Mouse (Mus musculus) intestine, postnatal 0 days (tissue): ENCODE data around the gene Ncln. TPM values are rescaled to one million over a fixed set of nuclear protein-coding genes. Genes with fewer than 3 reads are reported as not detected.
A peak's percentile ranks its signal among the peaks of the same experiment; 100 is the strongest.

ENCODE experiments used
- ATAC-seq: fragments of 200-750 bp; cut with Nextera tagmentation; 2 replicates; pipeline ENCODE4 v1.8.0; 2017; ENCODE audit warnings: mild to moderate bottlenecking, moderate TSS enrichment, moderate library complexity
- H3K27ac ChIP-seq: fragments of 300-500 bp; sonication (generic); 2 replicates; pipeline ENCODE4 v1.5.1; 2014; ENCODE audit warnings: mild to moderate bottlenecking, low read depth, low read length, moderate library complexity
- H3K27me3 ChIP-seq: fragments of 300-500 bp; sonication (generic); replicated peaks from 2 replicates; pipeline ENCODE4 v1.6.1; 2014; ENCODE audit warnings: low read length, mixed read lengths; ENCODE audit not compliant: control insufficient read depth, insufficient read depth
- H3K36me3 ChIP-seq: fragments of 300-500 bp; sonication (generic); 2 replicates; pipeline ENCODE4 v1.6.1; 2014; ENCODE audit warnings: mild to moderate bottlenecking, moderate library complexity; ENCODE audit not compliant: control insufficient read depth, insufficient read depth
- H3K4me1 ChIP-seq: fragments of 300-500 bp; sonication (generic); replicated peaks from 2 replicates; pipeline ENCODE4 v1.6.1; 2014; ENCODE audit warnings: antibody characterized with exemption, low read length, mixed read lengths; ENCODE audit not compliant: control insufficient read depth, insufficient read depth
- H3K4me2 ChIP-seq: fragments of 300-500 bp; sonication (generic); replicated peaks from 2 replicates; pipeline ENCODE4 v1.6.1; 2014; ENCODE audit warnings: low read depth, mild to moderate bottlenecking, moderate library complexity
- H3K4me3 ChIP-seq: fragments of 300-500 bp; sonication (generic); 2 replicates; pipeline ENCODE4 v1.5.1; 2014; ENCODE audit warnings: low read depth, low read length
- H3K9ac ChIP-seq: fragments of 300-500 bp; sonication (generic); 2 replicates; pipeline ENCODE4 v1.6.1; 2014; ENCODE audit warnings: mild to moderate bottlenecking, low read depth, low read length
- H3K9me3 ChIP-seq: fragments of 300-500 bp; sonication (generic); 2 replicates; pipeline ENCODE4 v1.6.1; 2016; ENCODE audit warnings: mixed run types; ENCODE audit not compliant: control insufficient read depth
- CTCF ChIP-seq: sonication (generic); IDR thresholded peaks from 2 replicates; pipeline ENCODE4 v1.5.1; 2016; ENCODE audit warnings: low read depth, mild to moderate bottlenecking, control low read depth, antibody characterized with exemption, moderate library complexity
- WGBS: fragments of 180-500 bp; shearing (Covaris S2); extraction: QIAGEN DNeasy Blood & Tissue Kit; methylation state at CpG from one replicate; pipeline ENCODE4 v1.1.7; 2014; 5-methylcytosine and 5-hydroxymethylcytosine counted together
- polyA plus RNA-seq: library from polyadenylated mRNA; unstranded; fragments of >200 nt; fragmentation: Nextera tagmentation; extraction: Ambion mirVana; gene quantifications from 2 replicates; pipeline ENCODE4 v1.2.1, GENCODE M21; 2015

Gene Ncln
- polyA plus RNA-seq, 1 experiment from 2014 or later = 58.6 TPM

GRCm38 (mm10) chr10:81519227-81519977 is 23.2 kb upstream of the Ncln start:
- no peak for TF ChIP-seq CTCF
- no peak overlapping the region for H3K4me3 ChIP-seq
- H3K9me3 ChIP-seq = no peaks in the 10 kb centered on the region
- WGBS = 61% methylated on average over 6 of the region's 6 CpGs
- H3K4me1 ChIP-seq = no peaks in the 10 kb centered on the region
- H3K27ac ChIP-seq = no peak overlapping the region
- H3K27me3 ChIP-seq = no peaks in the 10 kb centered on the region
- H3K4me2 ChIP-seq = no peak overlapping the region
- H3K9ac ChIP-seq = no peak overlapping the region
- ATAC-seq = no peak
- no peaks in the 10 kb centered on the region for H3K36me3 ChIP-seq

DNA sequence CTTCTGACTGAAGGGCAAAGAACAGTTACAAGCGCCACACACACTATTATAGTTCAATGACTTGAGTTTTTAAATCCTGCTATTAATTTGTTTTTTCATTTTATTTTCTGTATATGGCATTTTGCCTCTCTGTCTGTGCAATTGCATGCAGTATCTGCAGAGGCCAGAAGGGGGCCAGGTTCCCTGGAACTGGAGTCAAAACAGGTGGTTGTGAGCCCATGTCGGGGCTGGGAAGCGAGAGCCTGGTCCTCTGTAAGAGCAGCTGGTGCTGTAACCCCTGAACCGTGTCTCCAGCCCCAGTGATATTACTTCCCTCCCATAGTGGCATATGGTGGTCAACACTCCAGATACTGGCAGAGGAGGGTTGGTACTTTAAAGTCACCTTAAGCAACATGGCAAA is 22.4 kb upstream of the Ncln start:
- Histone ChIP-seq H3K4me1 (no peaks in the 10 kb centered on the region), H3K27me3 (no peaks in the 10 kb centered on the region), H3K9me3 (no peaks in the 10 kb centered on the region), H3K36me3 (no peaks in the 10 kb centered on the region), H3K4me2 (no peak overlapping the region), H3K27ac (no peak overlapping the region), H3K9ac (no peak overlapping the region), H3K4me3 (no peak overlapping the region)
- peak; percentile 82 for TF ChIP-seq CTCF
- 0 out of 2 replicates have a peak, but pooled peaks have one; percentile 17 for ATAC-seq
- WGBS = 16% methylated on average over 4 of the region's 4 CpGs

DNA sequence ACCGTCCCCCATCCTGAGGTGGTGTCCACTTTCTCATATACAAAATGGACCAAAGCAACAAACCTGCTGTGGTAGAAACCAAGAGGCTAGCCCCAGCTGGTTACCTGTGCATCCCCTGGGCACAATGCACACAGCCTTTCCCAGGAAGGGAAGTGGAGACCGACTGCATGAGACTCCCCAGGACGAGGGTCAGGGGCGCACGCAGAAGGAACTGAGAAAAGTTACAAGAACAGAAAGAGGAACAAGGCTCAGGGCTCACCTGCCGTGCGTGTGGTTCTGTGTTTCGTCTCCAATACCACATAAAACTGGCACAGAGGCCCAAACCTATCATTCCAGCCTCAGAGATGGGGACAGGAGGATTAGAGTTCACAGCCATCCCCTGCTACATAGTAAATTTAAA is 21.0 kb upstream of the Ncln start:
- ATAC-seq = no peak
- no peak overlapping the region for H3K27ac ChIP-seq
- H3K4me2 ChIP-seq = no peak overlapping the region
- no peaks in the 10 kb centered on the region for H3K27me3 ChIP-seq
- WGBS = 81% methylated on average over 8 of the region's 8 CpGs
- H3K9ac ChIP-seq = no peak overlapping the region
- TF ChIP-seq CTCF = no peak
- no peaks in the 10 kb centered on the region for H3K4me1 ChIP-seq
- H3K4me3 ChIP-seq = no peak overlapping the region
- H3K36me3 ChIP-seq = no peaks in the 10 kb centered on the region
- no peaks in the 10 kb centered on the region for H3K9me3 ChIP-seq

GRCm38 (mm10) chr10:81513798-81514197 is 17.6 kb upstream of the Ncln start:
- WGBS = 79% methylated on average over 5 of the region's 5 CpGs
- no peak for ATAC-seq

GRCm38 (mm10) chr10:81510246-81510810 is 14.1 kb upstream of the Ncln start:
- H3K36me3 ChIP-seq = no peaks in the 10 kb centered on the region
- 63% methylated on average over 14 of the region's 14 CpGs for WGBS
- no peaks in the 10 kb centered on the region for H3K27me3 ChIP-seq
- H3K4me1 ChIP-seq = no peaks in the 10 kb centered on the region
- TF ChIP-seq CTCF = no peak
- no peaks in the 10 kb centered on the region for H3K9me3 ChIP-seq
- no peak for ATAC-seq
- H3K4me3 ChIP-seq = no peak overlapping the region
- H3K27ac ChIP-seq = no peak overlapping the region
- no peak overlapping the region for H3K4me2 ChIP-seq
- H3K9ac ChIP-seq = no peak overlapping the region

More at GRCm38 (mm10) chr10:81513798-81514197, 17.6 kb upstream of the Ncln start:
- no peaks in the 10 kb centered on the region for H3K9me3 ChIP-seq
- H3K9ac ChIP-seq = no peak overlapping the region
- H3K36me3 ChIP-seq = no peaks in the 10 kb centered on the region
- no peaks in the 10 kb centered on the region for H3K27me3 ChIP-seq
- TF ChIP-seq CTCF = peak; percentile 24; the same call in 1 of the 2 replicates
- no peak overlapping the region for H3K4me3 ChIP-seq
- H3K4me1 ChIP-seq = no peaks in the 10 kb centered on the region
- no peak overlapping the region for H3K27ac ChIP-seq
- no peak overlapping the region for H3K4me2 ChIP-seq

- TF ChIP-seq CTCF = no peak
- H3K27me3 ChIP-seq = 0 out of 2 replicates have a peak, but pooled peaks cover 9% of the 10 kb centered on the region
- no peaks in the 10 kb centered on the region for H3K4me1 ChIP-seq
- no peak for ATAC-seq
- no peak overlapping the region for H3K4me3 ChIP-seq
- H3K9me3 ChIP-seq = no peaks in the 10 kb centered on the region
- H3K4me2 ChIP-seq = no peak overlapping the region
- no peak overlapping the region for H3K9ac ChIP-seq
- H3K36me3 ChIP-seq = no peaks in the 10 kb centered on the region
- H3K27ac ChIP-seq = no peak overlapping the region
- 62% methylated on average over 13 of the region's 13 CpGs for WGBS
Measured at GRCm38 (mm10) chr10:81507691-81508489, 11.7 kb upstream of the Ncln start.
